Mouse (Mus musculus): Measurements from ENCODE around the gene Vmo1.

The Vmo1 gene

GRCm38 (mm10) chr11:70467902-70468619 lies 46.4 kb downstream of the Vmo1 start:
- no peak for DNase-seq

GRCm38 (mm10) chr11:70465824-70466223 lies 48.6 kb downstream of the Vmo1 start:
- peak; percentile 55 to 64 for DNase-seq

DNA sequence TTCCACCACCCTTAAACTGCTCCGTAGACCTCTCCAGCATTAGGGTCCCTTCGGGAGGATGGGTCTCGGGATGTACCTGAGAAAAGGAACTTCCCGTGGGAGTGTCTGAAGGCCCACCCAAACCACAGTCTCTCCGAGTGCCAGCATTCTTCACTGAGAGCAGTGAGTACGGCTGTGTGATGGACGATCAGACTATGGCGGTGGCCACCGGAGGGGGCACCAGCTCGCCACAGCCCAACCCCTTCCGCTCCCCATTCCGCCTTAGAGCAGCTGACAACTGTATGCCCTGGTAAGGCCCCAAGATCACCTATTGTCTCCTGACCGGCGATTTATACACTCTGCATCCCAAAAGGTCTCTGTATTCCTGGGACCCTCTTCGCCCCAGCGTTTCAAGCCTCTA lies 49.2 kb downstream of the Vmo1 start:
- DNase-seq = no peak

- no peak for DNase-seq
Measured at GRCm38 (mm10) chr11:70463970-70464369, 50.4 kb downstream of the Vmo1 start.
